Mouse (Mus musculus): ENCODE data around the gene Naaladl2. TPM values are rescaled to one million over a fixed set of nuclear protein-coding genes. Genes with fewer than 3 reads are reported as not detected.

Naaladl2 gene
- polyA plus RNA-seq, 1 experiment from 2014 or later, result 0.62 TPM

DNA sequence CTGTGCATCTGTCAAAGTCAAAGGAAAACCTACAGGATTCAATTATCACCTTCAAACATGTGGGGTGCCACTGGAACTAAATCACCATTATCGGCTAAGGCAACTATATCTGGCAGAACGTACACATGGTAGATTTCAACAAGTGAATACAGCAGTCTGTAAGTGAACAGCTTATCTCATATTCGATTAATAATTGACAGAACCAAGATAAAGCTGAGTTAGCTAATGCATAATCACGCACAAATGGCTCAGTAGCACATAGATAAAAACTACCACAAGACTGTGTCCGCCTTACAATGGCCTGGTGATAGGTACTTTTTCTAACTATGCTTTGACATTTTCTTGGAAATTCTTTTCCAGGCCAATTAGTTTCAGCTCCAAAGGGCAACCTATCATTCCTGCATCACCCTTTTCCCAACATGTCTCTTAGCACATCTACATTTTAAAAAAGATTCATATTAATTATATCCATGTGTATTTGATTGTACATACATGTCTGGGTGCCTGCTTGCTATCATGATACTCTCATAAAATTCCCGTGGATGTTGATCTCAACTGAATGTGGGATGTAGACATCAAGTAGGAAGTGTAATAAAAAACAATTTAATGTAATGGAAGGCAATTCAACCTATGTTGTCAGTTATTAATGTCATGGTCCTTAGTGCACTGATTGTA, 396.7 kb downstream of the Naaladl2 start:
- WGBS, result 92% methylated on average over 6 of the region's 6 CpGs

DNA sequence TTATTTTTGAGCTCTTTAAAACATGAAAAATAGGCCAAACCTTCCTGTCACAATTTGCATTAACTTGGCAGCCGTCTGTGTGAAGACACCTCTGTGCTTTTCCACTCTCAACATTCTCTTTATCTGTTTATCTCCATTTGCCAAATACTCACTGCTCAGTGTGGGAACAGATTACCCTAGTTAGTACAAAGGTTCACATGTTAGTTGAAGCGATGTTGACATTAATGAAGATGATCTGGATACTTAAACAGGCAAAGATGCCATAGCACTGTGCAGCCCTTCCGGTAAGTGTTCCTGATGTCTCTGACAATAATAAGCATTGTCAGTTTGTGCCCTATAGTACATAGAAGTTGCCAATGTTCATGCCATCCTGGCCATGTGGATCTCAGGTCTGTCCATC, 400.1 kb downstream of the Naaladl2 start:
- H3K36me3 ChIP-seq (replicated peaks), result no peaks in the 10 kb centered on the region
- H3K27ac ChIP-seq, result no peak overlapping the region
- H3K4me3 ChIP-seq, result no peak overlapping the region
- WGBS, result 85% methylated on average over 3 of the region's 3 CpGs
- no peaks in the 10 kb centered on the region for H3K4me1 ChIP-seq
- no peaks in the 10 kb centered on the region for H3K9me3 ChIP-seq
- no peaks in the 10 kb centered on the region for H3K27me3 ChIP-seq (ENCODE audit: poor library complexity, severe bottlenecking)
- DNase-seq (ENCODE audit: extremely low spot score, low spot score), result no peak

More for the DNA sequence above, 396.7 kb downstream of the Naaladl2 start:
- Histone ChIP-seq H3K4me3 (no peak overlapping the region), H3K36me3 (replicated peaks) (no peaks in the 10 kb centered on the region), H3K27me3 (ENCODE audit: poor library complexity, severe bottlenecking) (no peaks in the 10 kb centered on the region), H3K4me1 (no peaks in the 10 kb centered on the region), H3K27ac (no peak overlapping the region), H3K9me3 (no peaks in the 10 kb centered on the region)
- DNase-seq (ENCODE audit: extremely low spot score, low spot score), result no peak

DNA sequence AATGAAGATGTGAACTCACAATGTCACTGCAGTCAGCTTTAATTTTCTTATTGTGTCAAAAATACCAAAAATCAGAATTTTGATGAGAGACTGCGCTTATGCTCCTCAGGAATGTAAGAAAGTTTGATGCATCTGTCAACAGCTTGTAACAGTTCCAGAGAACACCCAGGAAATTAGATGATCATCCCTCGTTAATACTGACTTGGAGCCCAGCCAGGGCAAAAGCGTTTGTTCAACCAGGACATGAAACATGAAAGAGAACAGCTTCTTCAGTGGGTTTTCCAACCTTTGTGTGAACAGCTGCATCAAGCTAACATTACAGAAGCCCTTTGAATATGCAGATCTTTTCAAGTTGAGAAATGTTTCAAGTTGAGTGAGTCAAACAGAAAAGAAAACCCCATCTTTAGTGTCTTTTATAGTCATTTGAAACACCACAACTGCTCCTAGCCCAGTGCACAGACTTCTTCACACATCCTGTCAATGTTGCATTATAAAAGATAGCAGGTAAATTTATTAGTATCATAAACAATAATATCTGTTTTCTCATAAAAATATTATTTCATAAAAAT, 424.8 kb downstream of the Naaladl2 start:
- WGBS, result 78% methylated on average over 3 of the region's 3 CpGs
- Histone ChIP-seq H3K27ac (no peak overlapping the region), H3K27me3 (ENCODE audit: poor library complexity, severe bottlenecking) (no peaks in the 10 kb centered on the region), H3K4me1 (no peaks in the 10 kb centered on the region), H3K4me3 (no peak overlapping the region), H3K9me3 (no peaks in the 10 kb centered on the region), H3K36me3 (replicated peaks) (no peaks in the 10 kb centered on the region)
- DNase-seq (ENCODE audit: extremely low spot score, low spot score), result no peak

DNA sequence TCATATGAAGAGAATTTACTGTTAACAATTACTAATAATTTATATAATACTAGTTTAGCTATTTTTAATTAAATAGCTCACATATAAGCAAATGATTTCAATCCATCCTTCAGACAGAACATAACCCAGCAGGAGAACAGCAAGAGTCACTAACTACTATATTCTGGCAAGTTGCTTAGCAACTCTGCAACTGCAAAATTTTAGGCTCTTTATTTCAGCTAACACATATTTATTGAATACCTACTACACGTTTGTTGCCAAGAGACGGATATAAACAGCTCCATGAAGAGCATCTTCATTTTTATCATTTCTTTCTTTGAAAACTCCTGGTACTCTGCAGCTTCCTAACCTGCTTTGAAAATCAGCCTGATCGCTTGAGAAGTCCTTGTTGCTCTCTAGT, 429.3 kb downstream of the Naaladl2 start:
- H3K36me3 ChIP-seq (replicated peaks), result no peaks in the 10 kb centered on the region
- H3K4me1 ChIP-seq, result no peaks in the 10 kb centered on the region
- H3K27ac ChIP-seq, result no peak overlapping the region
- H3K27me3 ChIP-seq (ENCODE audit: poor library complexity, severe bottlenecking), result no peaks in the 10 kb centered on the region
- no peak overlapping the region for H3K4me3 ChIP-seq
- DNase-seq (ENCODE audit: extremely low spot score, low spot score), result no peak
- no peaks in the 10 kb centered on the region for H3K9me3 ChIP-seq
- WGBS, result 87% methylated on average over 3 of the region's 3 CpGs

DNA sequence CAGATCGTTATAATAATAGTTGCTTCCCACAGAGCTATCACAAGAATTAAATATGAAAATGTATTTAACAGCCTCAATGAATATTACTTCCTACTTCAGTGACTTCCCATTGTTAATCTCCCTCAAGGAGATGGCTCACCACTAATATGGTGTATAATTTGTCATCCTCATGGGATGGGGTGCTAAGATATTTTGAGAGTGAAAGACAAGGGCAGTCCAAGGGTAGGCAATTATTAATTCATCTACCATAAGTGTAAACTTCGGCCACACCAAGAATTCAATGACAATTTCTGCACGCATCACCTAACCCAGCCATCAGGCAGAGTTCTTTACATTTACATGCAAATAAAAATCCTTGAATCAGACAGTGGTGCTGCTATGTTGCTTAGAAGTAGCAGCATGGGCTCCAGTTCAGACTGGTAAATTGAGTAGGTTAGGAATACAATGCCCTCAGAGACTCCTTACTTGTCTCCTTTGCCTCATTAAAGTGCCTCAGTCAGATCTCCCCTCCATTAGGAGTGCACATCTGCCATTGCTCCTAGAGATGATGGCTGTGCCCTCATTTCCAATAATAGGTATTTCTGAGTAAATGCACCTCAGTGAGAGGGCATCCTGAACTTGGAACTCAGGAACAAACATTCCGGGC, 438.2 kb downstream of the Naaladl2 start:
- Histone ChIP-seq H3K27me3 (ENCODE audit: poor library complexity, severe bottlenecking) (no peaks in the 10 kb centered on the region), H3K9me3 (no peaks in the 10 kb centered on the region), H3K36me3 (replicated peaks) (no peaks in the 10 kb centered on the region), H3K4me1 (0 out of 2 replicates have a peak, but pooled peaks cover 4% of the 10 kb centered on the region), H3K27ac (no peak overlapping the region), H3K4me3 (no peak overlapping the region)
- no peak for DNase-seq (ENCODE audit: extremely low spot score, low spot score)
- 86% methylated on average over 4 of the region's 4 CpGs for WGBS

DNA sequence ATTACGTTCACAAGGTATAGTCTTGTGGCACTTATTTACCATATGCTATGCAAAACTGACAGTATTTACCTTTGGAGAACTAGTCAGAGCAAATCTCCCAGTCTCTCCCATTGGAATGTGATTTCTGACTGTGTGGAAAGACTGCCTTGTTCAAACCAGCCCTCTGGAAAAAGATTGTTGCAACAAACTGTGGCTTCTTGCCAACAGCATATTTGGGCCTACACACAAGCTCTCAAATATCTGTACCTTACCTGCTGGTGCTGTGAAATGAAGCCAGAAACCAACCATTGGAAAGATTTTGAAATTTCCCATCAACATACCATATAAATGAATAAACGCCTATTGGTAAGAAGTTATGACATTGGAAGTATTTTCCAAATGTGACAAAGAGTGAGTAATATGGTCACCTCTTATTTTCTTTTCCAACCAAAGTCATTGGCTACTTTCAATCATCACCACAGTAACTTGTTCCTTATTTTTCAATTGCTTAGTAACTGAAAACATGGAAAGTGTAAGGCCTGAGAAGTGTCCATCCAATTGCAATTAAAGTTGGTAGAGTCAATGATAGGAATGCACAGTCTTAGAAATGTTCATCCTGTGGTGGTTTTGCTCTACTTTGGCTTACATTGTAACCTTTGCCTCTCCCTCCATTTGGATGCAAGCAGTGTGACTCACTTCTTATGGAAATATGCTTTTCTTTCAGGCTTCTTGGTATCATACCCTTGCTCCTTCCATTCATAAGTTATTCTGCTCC, 453.7 kb downstream of the Naaladl2 start:
- DNase-seq (ENCODE audit: extremely low spot score, low spot score), result no peak
- Histone ChIP-seq H3K9me3 (no peaks in the 10 kb centered on the region), H3K4me3 (no peak overlapping the region), H3K27ac (no peak overlapping the region), H3K27me3 (ENCODE audit: poor library complexity, severe bottlenecking) (no peaks in the 10 kb centered on the region), H3K4me1 (no peaks in the 10 kb centered on the region), H3K36me3 (replicated peaks) (no peaks in the 10 kb centered on the region)
- WGBS, result 91% methylated on average over 2 of the region's 2 CpGs

DNA sequence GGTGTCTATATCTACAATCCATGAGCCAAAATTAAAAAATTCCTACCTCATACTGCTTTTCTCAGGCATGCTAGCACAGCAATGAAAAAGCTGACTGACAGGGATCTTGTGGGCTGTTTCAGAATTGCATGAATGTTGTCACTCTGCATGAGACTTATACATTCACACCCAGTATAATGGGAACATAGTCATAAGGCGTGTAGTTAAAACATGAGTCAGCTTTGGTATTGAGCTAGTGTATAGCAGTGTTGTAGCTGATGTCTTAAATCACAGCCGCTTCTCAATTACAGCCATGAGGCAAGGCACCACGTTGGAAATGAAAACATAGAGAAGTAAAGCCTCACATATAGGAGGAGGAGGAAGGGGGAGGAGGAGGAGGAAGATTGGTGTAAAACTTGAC, 473.6 kb downstream of the Naaladl2 start:
- Histone ChIP-seq H3K4me3 (no peak overlapping the region), H3K27me3 (ENCODE audit: poor library complexity, severe bottlenecking) (no peaks in the 10 kb centered on the region), H3K9me3 (no peaks in the 10 kb centered on the region), H3K36me3 (replicated peaks) (no peaks in the 10 kb centered on the region), H3K4me1 (no peaks in the 10 kb centered on the region), H3K27ac (no peak overlapping the region)
- whole genome bisulfite sequencing, result 77% methylated on average over 3 of the region's 3 CpGs
- no peak for DNase-seq (ENCODE audit: extremely low spot score, low spot score)

DNA sequence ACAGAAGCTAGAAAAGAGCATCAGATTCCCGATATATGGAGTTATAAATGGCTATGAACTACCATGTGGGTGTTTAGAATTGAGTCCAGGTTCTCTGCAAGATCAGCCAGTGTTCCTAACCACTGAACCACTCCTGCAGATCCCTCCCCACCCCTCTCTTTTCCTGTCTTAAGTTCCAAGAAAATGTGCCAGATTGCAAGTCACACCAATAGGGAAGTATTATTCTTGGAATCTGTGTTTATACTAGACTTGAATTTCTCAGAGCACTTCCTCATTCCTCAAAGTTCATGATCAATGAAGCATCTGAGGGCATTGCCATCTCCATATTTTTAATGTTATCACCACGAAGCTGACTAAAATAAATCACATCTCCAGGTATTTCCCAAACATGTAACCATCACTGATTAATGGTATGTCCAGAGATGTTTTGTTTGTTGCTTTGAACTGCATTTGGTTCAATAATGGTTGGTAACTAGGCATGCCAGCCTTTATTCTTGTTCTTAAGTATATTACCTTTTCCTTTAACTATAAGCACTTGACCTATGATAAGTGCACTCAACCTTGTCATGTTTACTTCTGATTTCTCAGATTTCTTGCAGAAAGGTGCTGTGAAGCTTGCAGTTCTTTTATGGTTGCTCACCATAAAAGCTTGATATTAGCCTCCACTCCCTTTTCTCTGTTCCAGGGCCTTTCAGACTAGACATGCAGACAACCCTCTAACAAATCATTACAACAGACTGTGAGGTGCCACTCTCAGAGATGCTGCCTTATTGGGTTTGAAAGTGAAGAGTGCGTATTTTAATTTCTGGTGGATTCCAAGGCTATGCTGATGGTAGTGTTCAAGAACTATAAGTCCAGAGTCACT, 475.8 kb downstream of the Naaladl2 start:
- Histone ChIP-seq H3K27ac (no peak overlapping the region), H3K9me3 (no peaks in the 10 kb centered on the region), H3K27me3 (ENCODE audit: poor library complexity, severe bottlenecking) (no peaks in the 10 kb centered on the region), H3K4me3 (no peak overlapping the region), H3K4me1 (no peaks in the 10 kb centered on the region), H3K36me3 (replicated peaks) (no peaks in the 10 kb centered on the region)
- 91% methylated on average over 3 of the region's 3 CpGs for WGBS
- no peak for DNase-seq (ENCODE audit: extremely low spot score, low spot score)

DNA sequence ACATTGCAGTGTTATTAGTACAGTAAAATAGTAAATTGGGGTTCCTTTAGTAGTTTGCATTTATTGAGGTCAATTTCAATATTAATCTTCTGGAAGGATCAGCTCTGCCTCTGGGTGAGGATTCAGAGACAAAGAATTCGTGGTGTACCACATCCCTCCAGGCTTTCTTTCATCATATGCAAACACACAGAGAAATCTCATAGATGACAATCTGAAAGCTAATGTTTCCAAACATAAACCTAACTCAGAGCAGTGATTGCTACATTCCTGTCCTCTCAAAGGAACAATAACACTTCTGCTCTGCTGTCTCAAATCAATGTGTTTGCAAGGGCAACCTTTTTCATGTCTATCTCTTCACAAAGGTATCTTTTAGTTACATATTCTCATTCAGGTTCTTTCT, 478.7 kb downstream of the Naaladl2 start:
- H3K27ac ChIP-seq, result no peak overlapping the region
- no peak overlapping the region for H3K4me3 ChIP-seq
- no peaks in the 10 kb centered on the region for H3K9me3 ChIP-seq
- H3K4me1 ChIP-seq, result no peaks in the 10 kb centered on the region
- no peaks in the 10 kb centered on the region for H3K36me3 ChIP-seq (replicated peaks)
- no peaks in the 10 kb centered on the region for H3K27me3 ChIP-seq (ENCODE audit: poor library complexity, severe bottlenecking)
- no peak for DNase-seq (ENCODE audit: extremely low spot score, low spot score)
- WGBS, result 90% methylated on average over 1 of the region's 1 CpGs

DNA sequence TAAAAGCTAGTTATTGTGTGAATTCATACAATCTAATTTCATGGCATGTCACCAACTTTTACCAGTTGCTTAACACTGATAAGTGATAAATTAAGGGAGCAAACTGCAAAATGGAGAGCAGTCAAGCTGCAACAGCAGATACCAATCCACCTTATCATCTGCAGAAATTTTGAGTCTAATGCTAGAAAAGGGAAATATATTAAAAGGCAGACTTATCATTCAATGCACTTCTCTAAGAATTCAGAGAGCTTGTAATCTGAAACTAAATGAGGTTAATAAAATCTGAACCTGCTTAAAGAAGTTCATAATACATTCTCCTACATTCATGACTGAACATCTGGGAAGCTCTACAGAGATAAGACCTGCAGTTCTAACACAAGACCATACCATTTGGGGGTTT, 480.3 kb downstream of the Naaladl2 start:
- DNase-seq (ENCODE audit: extremely low spot score, low spot score), result no peak

DNA sequence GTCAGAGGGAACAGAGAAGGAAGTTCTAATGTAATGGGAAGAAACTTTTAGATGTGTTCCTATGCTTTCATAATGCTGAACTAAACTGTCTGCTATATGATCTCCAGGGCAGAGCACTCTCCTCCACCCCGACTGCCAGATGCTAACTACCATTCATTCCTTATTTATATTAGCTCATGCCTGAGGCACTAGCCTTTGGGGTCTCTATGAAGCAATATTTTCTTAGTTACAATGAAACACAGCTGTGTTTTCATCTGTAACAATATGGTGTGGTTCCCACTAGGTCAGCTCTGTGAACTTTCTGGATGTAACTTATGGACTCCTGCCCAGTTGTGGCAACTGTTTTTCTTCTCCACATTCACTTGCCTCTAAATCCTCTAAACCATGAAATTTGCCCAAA, 514.0 kb downstream of the Naaladl2 start:
- 68% methylated on average over 1 of the region's 1 CpGs for WGBS
- H3K4me3 ChIP-seq, result no peak overlapping the region
- H3K36me3 ChIP-seq (replicated peaks), result no peaks in the 10 kb centered on the region
- H3K27ac ChIP-seq, result no peak overlapping the region
- DNase-seq (ENCODE audit: extremely low spot score, low spot score), result no peak
- no peaks in the 10 kb centered on the region for H3K27me3 ChIP-seq (ENCODE audit: poor library complexity, severe bottlenecking)
- H3K4me1 ChIP-seq, result no peaks in the 10 kb centered on the region
- H3K9me3 ChIP-seq, result no peaks in the 10 kb centered on the region

More for the DNA sequence above, 480.3 kb downstream of the Naaladl2 start:
- no peaks in the 10 kb centered on the region for H3K27me3 ChIP-seq (ENCODE audit: poor library complexity, severe bottlenecking)
- no peaks in the 10 kb centered on the region for H3K36me3 ChIP-seq (replicated peaks)
- H3K4me1 ChIP-seq, result no peaks in the 10 kb centered on the region
- no peak overlapping the region for H3K27ac ChIP-seq
- no peak overlapping the region for H3K4me3 ChIP-seq
- H3K9me3 ChIP-seq, result no peaks in the 10 kb centered on the region

DNA sequence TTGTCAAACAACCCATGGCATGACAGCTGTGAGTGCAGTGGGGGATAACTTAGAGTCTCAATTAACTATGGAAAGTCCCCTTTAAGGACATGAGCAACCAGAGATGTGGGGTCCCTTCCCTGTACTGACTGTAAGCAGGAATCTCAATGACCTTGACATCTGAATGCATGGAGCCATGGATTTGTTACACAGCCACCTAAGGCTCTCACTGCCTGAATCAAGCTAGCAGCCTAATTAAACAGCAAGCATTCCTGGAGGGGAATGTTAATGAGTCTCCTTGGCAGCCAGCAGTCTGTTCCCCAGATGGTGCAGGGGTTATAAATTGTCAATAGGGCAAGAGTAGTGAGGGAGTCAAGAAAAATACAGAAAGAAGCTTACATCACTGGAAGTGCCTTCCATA, 538.6 kb downstream of the Naaladl2 start:
- no peak overlapping the region for H3K27ac ChIP-seq
- peaks cover 6% of the 10 kb centered on the region; the same call in 1 of the 2 replicates for H3K4me1 ChIP-seq
- H3K9me3 ChIP-seq, result no peaks in the 10 kb centered on the region
- H3K27me3 ChIP-seq (ENCODE audit: poor library complexity, severe bottlenecking), result no peaks in the 10 kb centered on the region
- H3K36me3 ChIP-seq (replicated peaks), result no peaks in the 10 kb centered on the region
- DNase-seq (ENCODE audit: extremely low spot score, low spot score), result no peak
- H3K4me3 ChIP-seq, result no peak overlapping the region

Measured in forebrain, embryonic 10.5 days (tissue).